Mouse (Mus musculus): ENCODE measurements around the gene Slc20a1.

Slc20a1 gene

DNA sequence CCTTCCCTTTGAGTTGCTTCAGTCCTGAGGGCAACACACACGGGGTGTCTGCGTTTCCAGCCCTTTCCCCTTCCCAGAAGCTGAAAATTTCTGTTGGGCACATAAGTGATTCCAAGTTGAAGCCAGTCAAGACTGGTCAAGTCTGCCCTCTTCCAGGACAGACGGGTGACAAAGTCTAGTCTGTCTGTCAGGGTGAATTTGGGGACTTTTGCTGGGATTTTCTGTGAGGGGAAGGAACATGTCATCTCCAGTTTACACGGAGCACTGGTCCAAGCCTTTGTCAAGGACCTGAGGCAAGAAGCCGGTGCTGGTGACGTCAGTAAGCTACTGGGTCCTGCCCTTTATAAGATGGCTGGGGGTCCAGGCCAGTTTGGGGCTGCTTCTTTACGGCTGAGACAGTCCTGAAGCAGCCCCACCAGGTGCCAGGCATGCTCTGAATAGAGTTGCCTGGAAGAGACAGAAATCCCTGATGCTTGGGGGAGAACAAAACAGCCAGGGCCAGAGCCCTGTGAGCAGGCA, 28.5 kb downstream of the Slc20a1 start:
- DNase-seq (ENCODE audit: low spot score in 2 of 2), result no peak

- no peak for DNase-seq (ENCODE audit: low spot score in 2 of 2)
Observed at GRCm38 (mm10) chr2:129227709-129228108, 29.1 kb downstream of the Slc20a1 start.

DNA sequence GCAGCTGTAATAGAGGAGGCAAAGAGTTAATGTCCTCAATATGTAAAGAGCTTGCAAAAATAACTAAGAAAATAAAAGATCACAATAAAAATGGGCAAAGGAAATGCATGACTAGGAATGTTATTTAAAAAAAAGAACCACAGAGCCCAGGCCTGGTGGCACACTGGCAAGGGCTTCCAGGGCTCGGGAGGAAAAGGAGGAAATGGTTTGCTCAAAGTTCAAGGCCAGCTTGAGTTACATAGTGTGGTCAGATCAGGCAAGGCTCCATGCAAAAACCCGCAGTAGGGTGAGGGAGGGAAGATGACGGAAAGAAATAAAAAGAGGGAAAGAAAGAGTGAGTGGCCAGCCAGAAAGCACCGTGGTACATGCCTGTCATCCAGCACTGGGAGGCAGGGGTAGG, 30.0 kb downstream of the Slc20a1 start:
- no peak for DNase-seq (ENCODE audit: low spot score in 2 of 2)

DNA sequence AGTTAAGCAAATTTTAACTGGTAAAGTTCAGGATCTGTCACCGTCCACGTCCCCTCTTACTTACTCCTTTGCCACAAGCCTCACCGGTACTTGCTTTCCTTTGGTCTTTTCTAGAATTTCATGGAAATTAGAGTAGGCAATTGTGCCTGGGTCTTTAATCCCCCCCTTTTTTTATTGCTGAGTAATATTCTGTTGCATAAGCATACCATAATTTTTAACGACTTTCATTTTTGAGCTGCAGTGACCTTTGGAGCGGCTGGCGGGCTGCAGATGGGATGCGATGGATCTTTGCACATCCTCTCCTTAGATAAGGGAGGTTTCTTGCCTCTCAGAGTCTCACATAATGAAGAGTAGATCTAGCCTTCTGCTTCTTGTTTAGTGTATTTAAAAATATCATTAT, 30.8 kb downstream of the Slc20a1 start:
- DNase-seq (ENCODE audit: low spot score in 2 of 2), result no peak

DNA sequence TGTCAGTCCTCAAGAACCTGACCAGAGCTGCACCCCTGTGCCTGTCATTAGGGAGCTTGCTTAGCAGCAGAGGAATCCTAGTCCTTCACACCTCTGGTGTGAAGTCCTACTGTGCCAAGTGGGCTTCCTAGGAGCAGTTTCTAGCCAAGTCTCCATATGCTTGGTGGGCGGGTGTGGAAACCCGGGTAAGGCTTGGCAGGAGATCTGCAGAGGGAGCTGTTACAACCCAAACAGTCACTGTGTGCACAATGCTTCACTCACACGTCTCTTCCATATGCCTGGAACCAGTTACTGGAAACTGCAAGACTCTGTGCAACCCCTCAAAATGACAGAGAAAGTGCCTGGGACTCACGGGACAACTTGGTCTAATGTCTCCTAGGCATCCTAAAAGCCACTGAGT, 33.5 kb downstream of the Slc20a1 start:
- DNase-seq (ENCODE audit: low spot score in 2 of 2), result no peak

DNA sequence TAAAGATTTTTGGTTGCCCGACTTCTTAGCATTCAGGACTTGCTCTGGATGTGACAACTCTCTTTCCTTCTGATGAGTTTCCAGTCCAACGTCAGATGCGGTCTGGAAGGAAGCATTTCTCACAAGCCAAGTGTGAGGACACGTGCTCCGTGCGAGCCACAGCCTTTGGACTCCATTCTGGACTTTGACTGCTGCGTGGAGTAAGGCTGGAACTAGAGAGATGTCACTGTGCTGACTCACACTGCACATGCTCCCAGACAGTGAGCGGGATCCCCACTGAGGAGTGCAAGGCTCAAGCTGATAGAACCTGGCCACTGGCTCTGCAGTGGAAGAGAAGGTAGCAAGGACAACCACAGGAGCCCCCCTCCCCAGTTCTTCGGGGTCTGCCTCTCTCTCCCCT, 33.9 kb downstream of the Slc20a1 start:
- DNase-seq (ENCODE audit: low spot score in 2 of 2), result no peak

DNA sequence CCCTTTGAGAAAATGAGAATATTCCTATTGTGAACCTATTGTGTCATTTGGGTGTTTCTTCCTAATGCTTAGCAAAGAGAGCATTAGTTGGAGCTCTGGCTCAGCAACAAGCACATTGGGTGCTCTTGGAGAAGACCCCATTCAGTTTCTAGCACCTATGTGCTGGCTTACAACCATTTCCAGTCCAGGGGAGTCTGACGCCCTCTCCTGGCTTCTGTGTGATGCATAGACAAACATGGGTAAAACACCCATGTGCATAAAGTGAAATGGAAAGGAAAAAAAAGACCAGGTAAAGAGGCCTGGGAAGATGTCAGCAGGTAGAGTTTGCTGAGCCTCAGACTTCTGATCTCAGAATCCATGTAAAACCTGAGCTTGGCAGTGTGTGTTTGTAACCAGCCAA, 34.7 kb downstream of the Slc20a1 start:
- no peak for DNase-seq (ENCODE audit: low spot score in 2 of 2)

DNA sequence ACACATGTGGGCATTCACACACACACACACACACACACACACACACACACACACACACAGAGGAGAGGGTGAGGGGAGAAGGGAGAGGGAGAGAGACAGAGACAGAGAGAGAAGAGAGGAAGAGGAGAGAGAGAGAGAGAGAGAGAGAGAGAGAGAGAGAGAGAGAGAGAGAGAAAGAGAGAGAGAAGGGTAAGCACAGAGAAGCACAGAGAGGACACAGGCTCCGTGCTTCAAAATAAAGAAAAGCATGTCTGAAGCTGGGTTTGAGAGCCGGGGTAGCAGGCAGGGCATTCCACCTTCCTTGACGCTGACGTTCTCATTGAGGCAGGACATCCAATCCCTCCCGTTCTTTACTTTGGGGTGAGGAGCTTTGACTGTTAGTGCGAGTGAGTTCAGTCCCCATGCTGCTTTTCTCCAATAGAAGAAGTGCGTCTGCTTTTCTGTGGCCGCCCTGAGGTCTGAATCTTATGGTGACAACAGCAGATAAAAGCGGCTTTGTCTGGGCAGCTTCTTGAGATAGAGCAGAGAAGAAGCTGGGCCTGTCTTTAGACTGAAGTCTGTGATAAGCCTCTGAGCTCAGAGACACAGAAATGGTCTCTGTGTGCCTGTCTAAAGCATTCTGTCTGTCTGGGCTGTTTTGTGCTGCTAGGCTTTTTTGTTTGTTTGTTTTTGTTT, 35.4 kb downstream of the Slc20a1 start:
- no peak for DNase-seq (ENCODE audit: low spot score in 2 of 2)

- DNase-seq (ENCODE audit: low spot score in 2 of 2), result no peak
Observed at GRCm38 (mm10) chr2:129234731-129235130, 36.2 kb downstream of the Slc20a1 start.

- no peak for DNase-seq (ENCODE audit: low spot score in 2 of 2)
Observed at GRCm38 (mm10) chr2:129236526-129236925, 38.0 kb downstream of the Slc20a1 start.

DNA sequence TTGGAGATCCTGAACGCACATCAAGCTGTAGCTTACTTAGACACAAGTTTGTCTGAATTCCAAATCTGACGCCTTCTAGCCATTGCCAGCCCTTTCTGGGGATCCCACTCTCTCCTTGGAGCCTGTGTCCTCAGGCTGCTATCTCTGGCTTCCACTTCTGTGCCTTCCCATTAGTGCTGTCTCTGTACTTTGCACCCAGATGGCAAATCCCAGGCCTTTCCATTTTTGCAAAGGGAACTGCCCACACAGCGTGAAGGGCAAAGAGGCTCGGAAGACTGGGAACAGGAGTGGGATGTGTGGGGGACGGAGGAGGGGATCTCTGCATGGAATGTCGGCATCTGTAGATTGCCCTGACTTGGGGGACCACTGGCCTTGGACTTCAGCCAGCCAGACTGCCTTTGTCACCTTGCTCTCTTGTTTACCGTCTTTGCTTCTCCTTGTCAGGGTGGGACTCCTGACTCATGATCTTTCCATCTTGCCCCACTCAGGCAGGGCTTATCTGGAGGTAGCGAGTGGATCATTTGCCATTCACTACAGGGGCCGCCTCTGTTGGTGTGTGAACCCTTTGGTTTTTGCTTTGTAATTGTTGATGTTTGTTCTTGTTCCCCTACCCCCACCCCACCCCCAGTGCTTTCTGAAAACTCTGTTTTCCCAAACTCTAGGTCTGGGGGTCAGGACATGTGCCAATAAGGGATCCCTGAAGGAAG, 42.3 kb downstream of the Slc20a1 start:
- DNase-seq (ENCODE audit: low spot score in 2 of 2), result no peak

GRCm38 (mm10) chr2:129241845-129242833, 43.6 kb downstream of the Slc20a1 start:
- no peak for DNase-seq (ENCODE audit: low spot score in 2 of 2)

DNA sequence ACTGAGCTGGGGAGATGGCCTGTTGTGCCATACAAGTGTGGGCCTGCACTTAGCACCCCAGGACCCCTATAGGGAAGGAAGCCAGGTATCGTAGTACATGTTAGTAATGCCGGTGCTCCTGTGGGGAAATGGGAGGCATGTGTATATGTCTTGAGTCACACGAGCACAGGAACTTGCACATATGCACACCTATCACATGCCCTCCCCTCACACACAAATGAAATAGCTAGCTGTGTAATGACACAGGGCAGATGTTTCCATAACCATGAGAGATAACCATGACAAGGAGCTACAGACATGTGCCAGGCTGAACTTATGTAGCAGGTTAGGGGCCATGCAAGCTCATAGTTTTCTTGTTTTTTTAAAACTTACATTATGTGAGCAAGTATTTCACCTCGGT, 44.4 kb downstream of the Slc20a1 start:
- DNase-seq (ENCODE audit: low spot score in 2 of 2), result no peak

- DNase-seq (ENCODE audit: low spot score in 2 of 2), result no peak
Observed at GRCm38 (mm10) chr2:129243786-129244185, 45.2 kb downstream of the Slc20a1 start.

GRCm38 (mm10) chr2:129244446-129245120, 46.0 kb downstream of the Slc20a1 start:
- no peak for DNase-seq (ENCODE audit: low spot score in 2 of 2)

DNA sequence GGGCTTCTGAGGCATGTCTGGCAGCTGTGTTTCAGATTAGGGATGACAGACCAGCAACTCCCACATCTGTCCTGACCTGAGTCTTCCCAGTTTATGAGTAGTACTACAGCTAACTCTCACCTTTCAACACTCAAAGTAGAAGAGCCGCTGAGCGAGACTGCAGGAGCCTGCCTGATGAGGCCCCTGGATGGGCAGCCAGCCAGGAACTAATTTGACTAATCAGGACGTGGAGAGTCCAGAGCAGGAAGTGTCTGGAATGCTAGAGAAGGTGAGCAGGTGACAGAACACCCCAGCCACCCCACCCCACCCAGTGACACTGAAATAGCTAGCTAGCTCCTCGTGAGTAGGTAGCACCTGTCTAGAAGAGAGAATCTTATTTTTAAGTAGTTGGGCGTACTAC, 47.1 kb downstream of the Slc20a1 start:
- no peak for DNase-seq (ENCODE audit: low spot score in 2 of 2)

GRCm38 (mm10) chr2:129246436-129246835, 47.9 kb downstream of the Slc20a1 start:
- DNase-seq (ENCODE audit: low spot score in 2 of 2), result no peak

DNA sequence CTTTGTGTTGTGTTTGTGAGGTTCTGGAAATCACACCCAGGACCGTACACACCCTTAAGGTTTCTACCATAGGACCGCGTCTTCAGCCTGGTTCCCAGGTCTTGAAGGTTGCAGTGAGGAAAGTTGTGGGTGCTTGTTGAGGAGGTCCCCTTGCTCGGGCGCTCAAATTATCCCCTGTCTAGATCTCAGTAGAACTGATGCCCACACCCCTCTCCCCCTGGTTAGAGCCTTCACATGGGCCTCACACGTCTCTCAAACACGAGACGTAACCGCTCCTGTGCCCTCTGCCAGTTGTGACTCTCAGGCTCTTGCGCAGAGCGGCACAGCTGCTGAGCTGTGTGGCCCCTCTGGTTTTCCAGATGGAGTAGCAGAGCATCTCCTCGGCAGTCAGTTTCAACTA, 48.4 kb downstream of the Slc20a1 start:
- DNase-seq (ENCODE audit: low spot score in 2 of 2), result no peak

GRCm38 (mm10) chr2:129247707-129248121, 49.1 kb downstream of the Slc20a1 start:
- DNase-seq (ENCODE audit: low spot score in 2 of 2), result no peak

DNA sequence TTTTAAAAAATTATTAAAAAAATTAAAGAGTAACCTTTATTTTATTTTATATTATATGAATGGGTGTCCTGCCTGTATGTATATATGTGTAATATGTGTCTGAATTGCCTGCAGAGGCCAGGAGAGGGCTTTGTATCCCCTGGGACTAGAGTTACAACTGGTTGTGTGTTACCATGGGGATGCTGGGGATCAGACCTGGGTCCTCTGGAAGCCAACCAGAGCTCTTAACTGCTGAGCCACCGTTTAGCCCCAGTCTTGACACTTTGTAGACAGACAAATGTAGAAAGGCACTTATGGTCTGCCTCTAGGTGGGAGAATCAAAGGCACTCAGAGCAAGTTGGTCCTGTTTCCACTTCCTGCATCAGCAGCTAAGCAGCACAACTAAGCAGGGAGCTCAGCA, 50.8 kb downstream of the Slc20a1 start:
- no peak for DNase-seq (ENCODE audit: low spot score in 2 of 2)

DNA sequence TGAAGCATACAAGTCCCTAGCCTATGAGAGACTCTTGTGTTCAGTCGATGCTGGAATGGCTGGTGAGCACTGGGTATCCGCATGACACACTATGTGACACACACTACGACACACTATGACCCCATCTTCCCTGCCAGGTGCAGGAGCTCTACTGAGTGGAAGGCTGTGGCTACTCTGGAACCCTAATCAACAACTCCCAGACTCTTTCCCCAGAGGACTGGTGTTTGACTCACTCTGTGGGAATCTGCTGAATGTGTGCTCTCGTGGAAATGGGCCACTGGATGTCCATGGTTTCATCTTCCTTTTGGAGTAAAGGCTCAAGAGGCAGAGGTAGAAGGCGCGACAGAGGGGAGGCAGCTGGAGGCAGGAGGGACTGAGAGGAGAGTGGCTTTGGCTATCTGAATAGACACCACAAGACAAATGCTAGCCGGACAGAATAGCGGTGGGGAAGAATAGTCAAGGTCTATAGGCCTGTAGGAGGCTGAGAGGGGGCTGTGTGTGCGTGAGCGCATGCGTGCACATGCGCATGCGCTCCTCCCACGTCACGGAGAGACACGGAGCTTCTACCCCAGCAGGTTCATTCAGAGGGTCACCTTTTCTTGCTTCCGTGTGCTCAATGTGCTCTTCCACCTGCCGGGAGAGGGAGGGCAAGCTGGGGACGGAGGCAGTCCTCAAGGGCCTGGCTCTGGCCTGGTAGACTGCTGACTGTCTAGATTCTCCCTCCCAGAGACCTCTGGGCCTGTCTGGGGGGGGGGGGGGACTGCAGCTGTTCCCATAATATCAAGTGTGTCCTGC, 54.5 kb downstream of the Slc20a1 start:
- no peak for DNase-seq (ENCODE audit: low spot score in 2 of 2)
